Mouse (Mus musculus): ENCODE measurements around the gene Usp33.

The Usp33 gene

GRCm38 (mm10) chr3:152402671-152403066 lies 56.4 kb downstream of the Usp33 start:
- no peak for DNase-seq

GRCm38 (mm10) chr3:152403827-152404226 lies 57.5 kb downstream of the Usp33 start:
- DNase-seq = peak; percentile 72

GRCm38 (mm10) chr3:152405420-152405819 lies 59.1 kb downstream of the Usp33 start:
- DNase-seq = peak; percentile 24

GRCm38 (mm10) chr3:152405978-152406640 lies 59.8 kb downstream of the Usp33 start:
- DNase-seq = peak; percentile 59

GRCm38 (mm10) chr3:152410980-152411551 lies 64.8 kb downstream of the Usp33 start:
- DNase-seq = peak; percentile 25

- DNase-seq = peak; percentile 74
These were observed 66.1 kb downstream of the Usp33 start for GRCm38 (mm10) chr3:152412362-152412761.

GRCm38 (mm10) chr3:152428925-152429324 lies 82.6 kb downstream of the Usp33 start:
- DNase-seq = peak; percentile 75

GRCm38 (mm10) chr3:152432677-152433076 lies 86.4 kb downstream of the Usp33 start:
- DNase-seq = peak; percentile 62

GRCm38 (mm10) chr3:152435590-152435989 lies 89.3 kb downstream of the Usp33 start:
- DNase-seq = peak; percentile 55

GRCm38 (mm10) chr3:152438068-152438467 lies 91.8 kb downstream of the Usp33 start:
- DNase-seq = peak; percentile 54

- peak; percentile 19 for DNase-seq
These were observed 96.5 kb downstream of the Usp33 start for GRCm38 (mm10) chr3:152442795-152443194.
